Mouse (Mus musculus) embryonic fibroblast, embryonic 13.5 days (primary cell): ENCODE measurements around the gene Siglece.

ENCODE experiments used
- CTCF ChIP-seq: IDR thresholded peaks from 2 replicates; pipeline ENCODE4 v1.5.1; 2011; ENCODE audit warnings: mild to moderate bottlenecking, control low read depth, low read length, moderate library complexity, borderline replicate concordance; ENCODE audit not compliant: insufficient read depth
- POLR2A ChIP-seq: IDR thresholded peaks from 2 replicates; pipeline ENCODE4 v1.6.1; 2011; ENCODE audit warnings: low read depth, mild to moderate bottlenecking, control low read depth, low read length, moderate library complexity

DNA sequence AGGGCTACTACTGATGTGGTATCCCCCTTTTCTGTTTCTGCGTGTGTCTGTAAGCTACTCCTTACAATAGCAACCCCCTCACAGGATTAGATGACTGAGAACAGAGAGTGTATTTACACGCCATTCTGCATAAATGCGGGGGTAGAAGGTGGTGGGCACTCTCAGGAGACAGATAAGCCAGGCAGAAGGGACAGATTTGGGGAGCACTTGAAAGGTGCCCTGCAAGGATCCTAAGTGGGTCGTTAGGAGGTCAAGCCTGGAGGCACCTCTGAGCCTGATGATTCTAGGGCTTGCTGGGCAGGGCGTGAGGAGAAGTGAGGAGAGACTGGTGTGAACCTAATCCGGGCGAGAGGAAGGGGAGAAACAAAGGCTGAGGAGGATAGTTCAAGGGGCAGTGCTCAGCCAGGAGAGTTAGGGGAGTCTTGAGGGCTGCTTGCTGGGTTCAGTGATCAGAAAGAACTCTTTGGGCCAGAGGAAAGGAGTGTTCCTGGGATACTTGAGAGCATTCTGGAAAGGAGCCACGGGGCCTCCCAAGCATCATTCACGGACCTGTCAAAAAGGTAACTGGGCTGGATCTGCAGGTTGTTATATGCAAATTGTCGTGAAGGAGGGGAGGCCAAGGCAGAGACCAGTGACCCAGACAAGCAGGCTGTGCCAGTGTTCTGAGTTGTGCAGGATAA lies 12.8 kb upstream of the Siglece start:
- TF ChIP-seq CTCF (no peak), POLR2A (no peak)
